Mouse (Mus musculus): ENCODE data around the gene Cd7.
"Not testable (repeated sequence)": the region's sequence is repeated elsewhere in the genome, so short reads cannot be mapped to it uniquely, and the experiment has no call there.

The Cd7 gene

DNA sequence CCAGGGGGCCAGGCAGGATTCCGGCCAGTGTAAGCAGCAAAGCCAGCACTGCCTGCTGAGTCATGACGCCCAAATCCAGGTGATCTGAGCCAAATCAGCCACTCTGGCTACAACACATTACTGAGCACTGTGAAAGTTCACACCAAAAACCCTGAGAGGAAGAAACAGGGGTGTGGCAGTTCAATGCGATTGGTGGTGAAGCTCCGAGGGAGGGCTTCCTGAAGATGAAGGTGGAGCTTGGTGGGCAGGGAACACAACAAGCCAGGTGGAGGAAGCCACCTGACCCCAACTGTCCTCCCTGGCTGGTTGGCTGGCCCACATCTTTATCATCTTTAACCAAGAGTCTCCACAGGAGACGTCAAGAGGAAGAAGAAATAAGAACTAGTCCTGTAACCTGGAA is at the start of gene Cd7:
TSS of gene Cd7 (minus strand) at position 117 of the 400 bp plus-strand sequence.
- DNase-seq (ENCODE audit: low read depth, low spot score): no peak

DNA sequence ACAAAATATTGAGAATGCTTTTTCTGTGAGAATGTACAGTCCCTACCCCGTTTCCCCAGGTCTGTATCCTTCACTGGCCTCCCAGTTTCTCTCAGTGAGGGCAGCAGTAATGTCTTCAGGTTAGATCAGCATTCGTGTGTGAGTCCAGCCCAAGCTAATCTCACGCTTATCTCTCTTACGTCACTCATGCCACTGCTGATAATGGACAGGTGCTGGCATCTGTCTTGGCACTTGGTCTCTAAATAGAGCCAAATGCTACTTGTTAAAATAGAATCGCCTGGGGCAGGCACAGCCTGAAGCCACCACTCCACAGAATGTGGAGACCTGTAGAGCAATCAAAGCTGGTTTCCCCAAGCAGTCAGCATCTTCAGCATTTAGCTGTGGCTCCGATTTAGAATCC is 49.8 kb upstream of the Cd7 start:
- no peak for DNase-seq (ENCODE audit: low read depth, low spot score)

DNA sequence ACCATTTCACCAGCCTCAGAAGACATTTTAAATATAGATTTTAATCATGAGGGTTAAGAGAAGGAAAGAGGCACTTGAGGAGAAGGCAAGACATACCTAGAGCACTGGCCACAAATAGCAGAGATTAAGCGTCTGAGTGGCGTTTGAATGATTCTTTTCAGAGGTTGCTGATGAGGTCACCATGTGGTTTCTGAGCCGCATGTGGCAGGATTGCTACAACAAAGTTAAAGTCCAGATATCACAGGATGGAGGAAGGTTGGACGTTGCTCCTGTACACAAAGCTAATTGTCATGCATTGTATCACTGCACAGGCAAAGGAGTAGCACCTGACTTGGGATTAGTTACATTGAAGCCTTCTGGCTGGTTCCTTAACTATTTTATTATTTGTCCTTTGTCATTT is 47.1 kb upstream of the Cd7 start:
- DNase-seq (ENCODE audit: low read depth, low spot score): no peak

DNA sequence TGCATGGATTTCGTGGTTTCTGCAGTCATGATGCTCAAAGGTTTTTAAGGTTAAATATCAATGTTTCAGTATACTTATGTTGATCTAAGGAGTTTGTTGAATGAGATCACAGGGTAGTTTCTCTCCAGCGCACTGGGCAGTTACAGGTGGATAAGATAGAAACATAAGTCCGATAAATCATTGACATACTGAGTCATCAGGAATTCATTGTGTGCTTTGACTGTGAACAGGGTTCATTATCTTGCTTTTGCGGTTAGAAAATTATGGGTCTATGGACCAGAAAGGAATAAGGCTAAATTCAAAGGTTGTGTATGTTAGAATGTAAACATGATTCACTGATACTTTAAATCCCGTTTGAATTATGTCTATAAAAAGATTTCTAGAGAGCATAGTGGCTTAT is 46.0 kb upstream of the Cd7 start:
- DNase-seq (ENCODE audit: low read depth, low spot score): no peak

DNA sequence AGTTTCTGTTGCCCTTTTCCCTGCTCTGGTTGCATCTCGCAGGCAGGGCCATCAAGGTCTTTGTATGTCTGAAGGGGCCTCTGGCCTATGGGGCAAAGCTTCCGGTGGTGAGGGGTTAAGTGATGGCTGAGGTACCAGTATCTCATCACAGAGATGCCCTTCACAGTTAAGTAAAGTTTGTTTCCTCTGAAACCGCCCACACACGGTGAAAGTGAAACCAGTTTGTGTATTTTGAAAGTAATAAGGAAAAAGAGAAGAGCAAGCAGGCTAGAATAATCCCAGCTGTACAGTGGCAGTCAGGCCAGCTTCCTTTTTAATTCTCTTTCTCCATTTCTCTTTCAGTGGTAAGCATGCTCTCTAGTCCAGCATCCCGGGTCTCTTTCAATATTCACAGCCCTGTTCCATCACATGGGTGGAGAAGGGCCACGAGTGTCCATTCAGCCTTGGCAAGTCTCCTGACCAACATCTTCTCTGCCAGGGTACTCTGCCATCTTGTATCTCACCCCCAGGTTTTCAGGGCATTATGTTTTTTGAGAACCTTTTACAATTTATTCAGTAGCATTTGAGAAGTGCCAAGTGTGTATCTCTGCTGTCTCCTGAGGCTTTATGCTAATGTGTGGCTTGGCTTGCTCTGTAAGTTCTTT is 43.8 kb upstream of the Cd7 start:
- no peak for DNase-seq (ENCODE audit: low read depth, low spot score)

DNA sequence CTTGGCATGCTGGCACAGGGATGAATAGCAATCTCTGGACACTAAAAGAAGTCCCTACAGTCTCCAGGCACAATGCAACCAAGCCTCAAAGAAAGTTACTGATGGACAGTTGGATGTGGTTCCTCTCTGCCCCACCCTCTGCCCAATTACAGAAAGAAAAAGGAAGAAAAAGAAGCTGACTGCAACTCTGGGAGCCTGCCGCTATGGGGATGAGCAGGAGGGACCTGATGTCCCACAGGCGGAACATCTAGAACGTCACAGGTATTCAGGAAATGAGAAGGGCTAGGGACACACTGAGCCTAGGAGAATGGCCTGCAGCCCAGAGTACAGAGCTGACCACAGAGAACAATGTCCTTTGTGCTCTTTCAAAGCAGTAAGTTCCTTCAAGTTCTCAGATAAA is 43.0 kb upstream of the Cd7 start:
- no peak for DNase-seq (ENCODE audit: low read depth, low spot score)

DNA sequence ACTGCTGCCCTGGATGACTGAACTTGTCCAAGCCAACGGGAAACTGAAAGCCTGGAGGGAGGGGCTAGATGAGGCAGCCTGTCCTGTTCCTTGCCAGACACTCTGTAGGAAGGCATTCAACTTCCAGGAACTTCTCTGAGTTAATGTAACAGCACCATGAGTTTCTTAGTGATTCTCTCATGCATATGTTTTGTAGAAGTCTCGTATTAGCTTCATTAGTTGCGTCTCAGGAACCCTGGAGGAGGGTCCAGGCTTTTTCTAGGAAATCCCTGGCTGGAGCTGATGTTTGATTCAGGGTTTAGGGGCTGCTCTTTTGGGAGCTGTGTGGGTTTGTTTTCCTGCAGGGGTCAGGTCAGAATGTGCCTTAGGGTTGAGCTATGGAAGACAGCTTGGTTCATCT is 41.9 kb upstream of the Cd7 start, which contains the start of gene Sectm1a:
TSS of gene Sectm1a (minus strand) at position 101 of the 400 bp plus-strand sequence.
- no peak for DNase-seq (ENCODE audit: low read depth, low spot score)

DNA sequence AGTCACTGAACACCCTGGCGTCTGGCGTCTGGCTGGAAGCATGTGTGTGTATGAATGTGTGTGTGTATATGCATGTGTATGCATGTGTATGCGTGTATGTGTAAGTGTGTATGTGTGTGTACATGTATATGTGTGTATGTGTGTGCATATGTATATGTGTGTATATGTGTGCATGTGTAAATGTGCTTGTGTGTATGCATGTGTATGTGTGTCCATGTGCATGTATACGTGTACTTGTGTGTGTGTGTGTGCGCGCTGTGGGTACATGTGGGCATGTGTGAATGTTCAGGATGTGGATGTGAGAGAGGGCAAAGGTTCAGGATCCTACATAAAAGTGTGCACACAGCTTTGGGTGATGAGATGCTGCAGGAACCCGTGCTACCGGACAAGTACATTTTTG is 41.1 kb upstream of the Cd7 start:
- no peak for DNase-seq (ENCODE audit: low read depth, low spot score)

DNA sequence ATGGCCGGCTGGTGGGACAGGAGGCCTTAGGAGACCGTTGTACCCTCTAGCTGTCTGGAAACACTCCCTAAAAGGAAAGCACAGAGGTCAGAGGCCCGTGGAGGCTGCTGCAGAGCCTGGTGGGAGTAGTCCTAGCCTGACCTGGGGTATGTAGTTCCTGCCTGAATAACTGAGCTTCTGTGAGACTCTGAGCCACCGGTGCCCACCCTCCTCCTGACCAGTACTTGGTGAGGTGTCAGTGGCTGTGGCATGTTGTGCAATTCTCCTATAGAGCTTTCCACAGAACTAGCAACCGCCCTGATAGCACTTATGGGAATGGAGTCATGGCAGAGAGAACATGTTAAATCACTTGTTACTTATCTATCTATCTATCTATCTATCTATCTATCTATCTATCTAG is 36.4 kb upstream of the Cd7 start:
- no peak for DNase-seq (ENCODE audit: low read depth, low spot score)

DNA sequence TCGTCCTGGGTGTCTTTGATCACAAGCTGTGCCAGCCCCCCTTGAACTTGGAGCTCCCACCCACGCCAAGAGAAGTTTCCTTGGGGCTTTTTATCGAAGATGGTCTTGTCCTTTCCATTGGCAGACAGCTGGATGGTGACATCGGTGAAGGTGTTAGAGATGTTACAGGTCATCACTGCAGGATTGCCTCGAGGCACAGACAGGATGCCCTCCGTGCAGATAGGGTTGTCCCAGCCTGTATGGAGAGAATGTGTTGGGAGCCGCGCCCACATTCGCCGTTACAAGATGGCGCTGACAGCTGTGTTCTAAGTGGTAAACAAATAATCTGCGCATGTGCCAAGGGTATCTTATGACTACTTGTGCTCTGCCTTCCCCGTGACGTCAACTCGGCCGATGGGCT is 30.4 kb upstream of the Cd7 start:
- not testable (repeated sequence) for DNase-seq (ENCODE audit: low read depth, low spot score)

DNA sequence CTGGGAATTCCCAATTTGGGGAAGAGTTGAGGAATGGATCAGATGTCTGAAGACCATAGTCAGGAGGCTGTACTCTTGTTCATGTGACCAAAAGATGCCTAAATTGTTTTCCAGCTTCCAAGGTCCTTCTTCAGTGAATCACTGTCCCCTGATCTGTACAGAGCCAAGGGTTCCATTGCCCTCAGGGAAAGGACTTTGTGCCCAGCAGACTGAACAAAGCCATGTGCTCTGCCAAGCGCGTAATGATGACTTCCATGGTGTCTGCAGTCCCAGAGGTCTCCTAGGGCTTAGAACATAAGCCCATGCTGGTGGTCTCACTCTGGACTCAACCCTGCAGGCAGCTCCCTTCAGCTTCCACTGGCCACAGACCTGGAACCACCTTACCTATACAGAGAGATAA is 28.7 kb upstream of the Cd7 start:
- DNase-seq (ENCODE audit: low read depth, low spot score): no peak

DNA sequence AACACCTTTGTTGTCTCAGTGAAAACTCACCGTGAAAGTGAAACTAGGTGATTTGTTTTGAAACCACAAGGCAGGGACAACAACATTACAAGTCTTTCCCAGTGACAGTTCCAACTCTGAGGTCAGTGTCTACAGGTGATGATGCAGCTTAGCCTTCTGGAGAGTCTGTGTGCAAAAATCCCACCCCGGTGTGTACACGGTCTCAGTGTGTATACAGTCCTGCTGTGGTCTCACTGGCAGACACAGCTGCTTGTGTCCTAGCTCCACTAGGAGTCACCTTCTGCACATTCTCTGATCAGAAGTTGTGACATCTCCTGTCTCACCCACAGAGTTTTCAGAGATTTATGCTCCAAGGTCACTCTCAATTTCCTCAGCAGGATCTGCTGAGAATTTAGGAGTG is 25.0 kb upstream of the Cd7 start:
- no peak for DNase-seq (ENCODE audit: low read depth, low spot score)

DNA sequence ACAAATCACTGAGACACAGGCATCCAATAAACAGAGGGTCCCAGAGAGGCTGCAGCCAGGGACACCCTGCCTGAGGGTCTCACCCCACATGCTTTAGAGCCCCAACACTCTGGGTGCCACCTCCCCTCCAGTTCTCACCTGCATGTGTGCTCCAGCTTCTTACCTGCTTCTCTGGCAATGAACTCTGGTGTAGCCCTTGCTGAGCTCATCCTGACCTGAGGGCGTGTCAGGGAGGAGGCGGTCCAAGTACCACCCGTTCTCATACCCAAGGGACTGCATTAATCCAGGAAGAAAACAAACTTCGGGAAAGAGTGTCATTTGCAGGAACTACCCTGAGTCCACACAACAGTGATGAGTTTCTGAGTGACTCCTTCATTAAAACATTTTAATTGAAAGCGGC is 24.2 kb upstream of the Cd7 start, which contains the start of gene Sectm1b:
TSS of gene Sectm1b (minus strand) at position 191 of the 400 bp plus-strand sequence.
- DNase-seq (ENCODE audit: low read depth, low spot score): no peak

DNA sequence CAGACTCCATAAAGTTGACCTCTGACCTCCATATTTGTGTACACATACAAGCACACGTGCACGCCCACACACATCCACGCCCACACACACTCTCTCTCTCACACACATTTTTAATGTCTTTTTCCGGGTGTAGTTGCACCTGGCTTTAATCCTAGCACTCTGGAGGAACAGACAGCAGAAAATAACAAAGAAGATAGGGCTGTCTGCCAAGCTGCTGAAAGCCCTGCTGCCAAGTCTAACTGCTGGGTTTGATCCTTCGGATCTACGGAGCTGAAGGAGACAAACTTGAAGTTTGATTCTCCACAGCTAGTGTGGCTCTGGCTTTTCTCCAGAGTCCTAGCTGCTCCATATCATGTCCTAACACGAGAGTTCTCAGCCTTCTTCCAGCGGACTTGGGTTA is 22.4 kb upstream of the Cd7 start:
- no peak for DNase-seq (ENCODE audit: low read depth, low spot score)

DNA sequence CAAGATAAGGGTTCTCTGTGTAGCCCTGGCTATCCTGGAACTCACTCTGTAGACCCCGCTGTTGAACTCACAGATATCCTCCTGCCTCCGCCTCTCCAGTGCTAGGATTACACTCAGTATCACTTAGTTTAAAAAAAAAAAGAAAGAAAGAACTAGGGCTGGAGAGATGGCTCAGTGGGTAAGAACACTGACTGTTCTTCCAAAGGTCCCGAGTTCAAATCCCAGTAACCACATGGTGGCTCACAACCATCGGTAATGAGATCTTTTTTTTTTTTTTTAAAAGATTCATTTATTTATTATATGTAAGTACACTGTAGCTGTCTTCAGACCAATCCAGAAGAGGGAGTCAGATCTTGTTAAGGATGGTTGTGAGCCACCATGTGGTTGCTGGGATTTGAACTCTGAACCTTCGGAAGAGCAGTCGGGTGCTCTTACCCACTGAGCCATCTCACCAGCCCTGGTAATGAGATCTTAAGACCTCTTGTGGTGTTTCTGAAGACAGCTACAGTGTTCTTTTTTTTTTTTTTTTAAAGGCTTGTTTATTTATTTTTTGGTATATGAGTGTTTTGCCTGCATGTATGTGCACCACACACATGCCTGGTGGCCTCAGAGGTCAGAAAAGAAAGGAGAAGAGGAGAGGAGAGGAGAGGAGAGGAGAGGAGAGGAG is 21.3 kb upstream of the Cd7 start:
- DNase-seq (ENCODE audit: low read depth, low spot score): not testable (repeated sequence)

DNA sequence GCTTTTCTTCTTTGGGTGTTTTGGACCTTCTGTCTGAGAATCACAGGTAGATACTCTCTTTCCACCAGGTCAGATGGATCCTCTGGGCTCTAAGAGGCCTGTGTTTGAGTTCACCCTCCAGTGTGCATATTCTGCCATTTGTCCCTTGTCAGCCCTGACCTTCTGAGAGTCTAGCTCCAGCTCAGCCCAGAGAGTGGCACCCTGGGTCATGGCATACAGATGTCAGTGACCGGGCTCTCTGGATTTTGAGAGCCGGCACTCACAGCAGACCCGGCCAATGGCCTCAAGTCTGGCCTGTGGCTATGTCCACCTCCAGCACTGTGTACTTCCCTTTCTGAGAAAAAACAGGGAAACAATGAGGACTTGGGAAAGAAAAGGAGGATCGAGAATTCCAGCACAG is 20.3 kb upstream of the Cd7 start:
- no peak for DNase-seq (ENCODE audit: low read depth, low spot score)

DNA sequence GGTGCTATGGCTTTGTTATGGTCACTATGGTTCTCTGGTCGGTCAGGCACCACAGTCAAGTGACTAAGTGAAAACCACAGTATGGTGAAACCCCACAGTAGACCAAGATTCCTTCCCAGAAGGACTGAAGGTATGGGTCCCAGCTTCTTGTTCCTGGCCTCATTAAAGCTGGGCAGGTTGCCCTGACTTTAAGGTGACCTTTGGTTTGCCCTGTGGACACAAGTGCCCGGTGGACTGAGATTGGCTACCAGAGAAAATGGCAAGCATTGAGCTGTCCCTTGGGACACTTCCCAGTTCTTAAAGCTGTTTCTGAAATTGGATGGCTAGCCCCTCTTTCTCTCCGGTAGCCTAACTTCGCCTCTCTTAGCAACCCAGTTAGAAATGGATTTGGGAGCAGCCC is 19.7 kb upstream of the Cd7 start:
- no peak for DNase-seq (ENCODE audit: low read depth, low spot score)

DNA sequence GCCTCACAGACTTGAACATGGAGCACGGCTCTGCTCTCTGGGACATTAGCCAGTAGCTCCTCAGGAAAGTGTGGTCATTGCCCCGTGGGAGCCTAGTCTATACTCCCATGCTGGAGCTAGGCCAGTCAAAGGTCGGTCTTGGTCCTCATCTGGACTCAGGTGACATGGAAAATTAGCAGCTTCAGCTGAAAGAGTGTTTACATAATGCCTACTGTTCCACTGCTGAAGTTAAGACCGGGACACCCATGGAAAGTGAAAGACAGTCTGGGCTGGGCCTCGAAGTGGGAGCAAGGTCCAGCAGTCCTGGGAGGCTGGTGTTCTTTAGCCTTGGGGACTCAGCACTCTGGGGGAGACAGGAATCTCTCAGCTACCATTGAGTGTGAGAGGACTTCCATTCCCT is 18.9 kb upstream of the Cd7 start:
- DNase-seq (ENCODE audit: low read depth, low spot score): no peak

DNA sequence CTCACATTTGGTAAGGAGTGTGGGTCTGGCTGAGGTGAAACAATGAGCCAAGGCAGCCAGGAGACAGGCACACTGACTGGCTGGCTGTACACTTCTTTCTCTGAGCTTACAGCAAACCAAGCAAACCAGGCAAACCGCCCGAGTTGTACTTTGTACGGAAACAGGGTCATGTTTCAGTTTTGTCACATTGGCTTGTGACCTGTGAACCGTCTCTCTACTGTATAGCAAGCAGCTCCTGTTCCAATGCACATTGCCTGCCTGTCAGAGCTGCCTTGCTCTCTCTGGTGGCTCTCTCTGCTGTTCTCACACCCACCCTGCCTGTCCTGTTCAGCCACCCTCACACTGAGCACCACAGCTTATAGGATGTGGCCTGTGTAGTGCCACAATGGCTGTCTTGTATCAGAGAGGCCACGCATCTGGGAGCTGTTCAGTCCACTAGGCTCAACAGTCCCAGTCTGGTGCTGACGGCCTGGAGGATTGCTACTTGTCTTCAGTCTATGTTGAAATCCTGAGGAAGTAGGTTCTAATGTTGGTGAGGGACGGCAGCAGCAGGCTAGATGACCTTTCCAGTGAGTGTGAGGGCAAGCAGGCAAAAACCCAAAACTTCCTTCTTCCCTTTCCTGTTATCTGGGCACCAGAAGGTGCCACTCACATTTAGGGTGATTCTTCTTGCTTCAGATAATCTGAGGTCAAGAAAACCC is 17.5 kb upstream of the Cd7 start:
- no peak for DNase-seq (ENCODE audit: low read depth, low spot score)

DNA sequence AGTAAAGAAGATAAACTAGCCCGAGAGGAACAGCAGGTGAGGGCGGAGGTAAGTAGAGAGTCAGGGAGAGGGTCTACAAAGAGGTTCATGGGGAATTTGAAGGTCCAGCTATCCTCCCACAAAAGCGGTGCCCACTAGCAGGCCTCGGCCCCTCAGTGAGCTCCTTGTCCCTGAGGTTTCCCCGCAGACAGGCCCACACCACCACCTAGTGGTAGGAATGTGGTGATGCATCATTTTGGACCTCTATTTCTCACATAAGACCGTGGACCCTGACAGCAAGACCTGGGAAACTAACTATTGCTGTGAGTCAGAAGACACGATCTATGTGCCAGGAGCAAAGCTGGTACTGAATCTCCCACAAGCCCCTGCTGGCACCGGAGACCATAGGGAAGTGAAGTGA is 14.3 kb upstream of the Cd7 start:
- DNase-seq (ENCODE audit: low read depth, low spot score): peak; percentile 94

DNA sequence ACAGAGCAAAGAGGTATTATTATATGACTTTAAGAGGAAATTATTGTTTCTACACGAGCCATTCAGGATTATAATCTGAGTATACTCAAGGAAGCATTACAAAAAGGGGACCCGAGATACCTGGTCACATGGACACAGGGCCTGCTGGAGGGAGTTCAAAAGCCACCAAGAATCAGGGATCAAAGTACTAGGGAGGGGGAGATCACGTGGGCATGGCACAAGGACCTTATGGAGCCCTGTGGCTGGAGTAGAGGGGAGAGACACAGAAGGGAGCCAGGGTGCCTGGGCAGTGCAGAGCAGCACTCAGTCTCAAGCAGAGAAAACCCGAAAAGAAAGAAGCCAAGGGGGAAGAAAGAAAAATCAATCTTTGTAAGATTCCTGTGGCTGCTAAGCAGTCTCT is 13.2 kb upstream of the Cd7 start:
- no peak for DNase-seq (ENCODE audit: low read depth, low spot score)

DNA sequence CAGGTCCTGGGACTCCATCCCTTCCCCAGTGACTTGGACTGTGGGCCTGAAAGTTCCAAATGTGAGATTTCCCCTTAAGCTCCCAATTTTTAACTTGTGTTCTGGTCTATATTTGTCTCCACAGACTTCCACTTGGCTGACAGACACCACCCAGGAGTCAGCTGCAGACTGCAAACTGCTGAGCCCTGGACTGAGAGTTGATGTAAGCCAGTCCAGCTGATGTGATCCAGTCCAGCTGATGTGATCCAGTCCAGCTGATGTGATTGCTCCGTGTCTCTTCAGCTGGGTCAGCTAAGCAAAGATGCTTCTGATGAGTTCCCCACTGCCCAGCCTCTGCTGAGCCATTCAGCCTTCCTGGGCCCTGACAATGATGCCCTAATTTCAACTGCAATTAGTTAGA is 12.6 kb upstream of the Cd7 start:
- no peak for DNase-seq (ENCODE audit: low read depth, low spot score)

DNA sequence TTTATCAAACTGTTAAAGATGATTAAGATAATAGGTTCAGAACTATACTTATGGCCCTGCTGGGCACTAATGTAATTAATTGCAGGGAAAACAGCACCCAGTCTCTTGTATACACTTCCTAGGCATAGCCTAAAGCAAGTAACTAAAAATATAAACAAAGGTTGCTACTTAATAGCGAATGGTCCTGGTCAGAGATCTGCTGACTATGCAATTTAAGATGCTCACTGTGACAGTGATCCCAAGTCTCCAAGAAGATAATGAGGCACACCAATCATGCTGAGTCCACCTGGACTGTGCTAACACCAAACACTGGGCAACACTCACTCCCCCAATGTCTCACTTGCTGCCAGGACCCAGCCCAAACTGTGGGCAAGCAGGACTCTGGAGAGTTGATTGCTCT is 10.6 kb upstream of the Cd7 start:
- DNase-seq (ENCODE audit: low read depth, low spot score): no peak

All from mesoderm, embryonic 11.5 days (tissue).